Mouse (Mus musculus): Measurements from ENCODE around the gene Col26a1. TPM values are rescaled to one million over a fixed set of nuclear protein-coding genes. Genes with fewer than 3 reads are reported as not detected.
"Not testable (repeated sequence)": the region's sequence is repeated elsewhere in the genome, so short reads cannot be mapped to it uniquely, and the experiment has no call there.

Gene Col26a1
- polyA plus RNA-seq, 1 experiment from 2014 or later: 8.8 TPM

DNA sequence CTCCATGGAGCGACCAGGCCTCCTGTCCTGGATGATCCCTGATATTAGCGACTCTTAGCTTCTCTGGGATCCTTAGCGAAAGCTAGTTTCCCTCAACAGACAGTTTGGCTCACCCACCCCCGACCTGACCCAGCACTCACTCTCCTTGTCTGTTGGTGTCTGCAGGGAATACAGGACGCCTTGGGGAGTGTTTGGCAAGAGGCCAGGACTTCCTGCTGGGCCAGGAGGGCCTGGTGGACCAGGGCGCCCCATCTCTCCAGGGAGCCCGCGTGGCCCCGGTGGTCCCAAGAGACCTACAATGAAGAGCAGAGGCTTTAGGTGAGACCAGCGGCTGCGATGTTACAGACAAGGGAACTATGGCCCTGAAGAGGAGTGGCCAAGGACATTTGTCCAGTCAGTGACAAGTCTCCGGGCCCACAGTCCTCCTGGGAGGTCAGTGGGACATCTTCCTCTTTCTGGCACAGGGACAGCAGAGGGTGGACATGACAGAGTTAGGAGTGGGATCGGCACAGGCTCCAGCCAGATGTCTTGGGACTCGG, 128.9 kb downstream of the Col26a1 start:
- Histone ChIP-seq H3K9me3 (replicated peaks; ENCODE audit: control insufficient read depth, low read length) (no peaks in the 10 kb centered on the region), H3K4me2 (ENCODE audit: low read length) (no peak overlapping the region), H3K9ac (ENCODE audit: low read length) (no peak overlapping the region), H3K27me3 (replicated peaks; ENCODE audit: control insufficient read depth, insufficient read depth, low read length) (no peaks in the 10 kb centered on the region), H3K4me3 (ENCODE audit: low read depth, low read length) (no peak overlapping the region), H3K27ac (ENCODE audit: low read depth, low read length) (no peak overlapping the region), H3K4me1 (ENCODE audit: control insufficient read depth, insufficient read depth, low read length) (no peaks in the 10 kb centered on the region), H3K36me3 (ENCODE audit: control insufficient read depth, insufficient read depth, low read length) (no peaks in the 10 kb centered on the region)
- ATAC-seq: no peak
- WGBS: 70% methylated on average over 14 of the region's 14 CpGs
- no peak for DNase-seq (ENCODE audit: low spot score)

DNA sequence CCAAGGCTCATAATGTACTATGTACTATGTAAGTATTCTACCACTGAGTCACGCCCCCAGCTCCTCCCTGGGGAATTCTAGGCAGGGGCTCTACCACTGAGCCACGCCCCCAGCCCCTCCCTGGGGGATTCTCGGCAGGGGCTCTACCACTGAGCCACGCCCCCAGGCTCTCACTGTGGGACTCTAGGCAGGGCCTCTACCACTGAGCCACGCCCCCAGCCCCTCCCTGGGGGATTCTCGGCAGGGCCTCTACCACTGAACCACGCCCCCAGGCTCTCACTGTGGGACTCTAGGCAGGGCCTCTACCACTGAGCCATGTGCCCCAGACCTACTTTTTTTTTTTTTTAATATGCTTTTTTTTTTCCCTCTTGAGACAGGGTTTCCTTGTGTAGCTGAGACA, 129.8 kb downstream of the Col26a1 start:
- 80% methylated on average over 7 of the region's 7 CpGs for WGBS
- not testable (repeated sequence) for H3K36me3 ChIP-seq (ENCODE audit: control insufficient read depth, insufficient read depth, low read length); H3K4me2 ChIP-seq (ENCODE audit: low read length); DNase-seq (ENCODE audit: low spot score); H3K9me3 ChIP-seq (replicated peaks; ENCODE audit: control insufficient read depth, low read length); ATAC-seq; H3K9ac ChIP-seq (ENCODE audit: low read length); H3K4me3 ChIP-seq (ENCODE audit: low read depth, low read length); H3K4me1 ChIP-seq (ENCODE audit: control insufficient read depth, insufficient read depth, low read length); H3K27me3 ChIP-seq (replicated peaks; ENCODE audit: control insufficient read depth, insufficient read depth, low read length); H3K27ac ChIP-seq (ENCODE audit: low read depth, low read length)

DNA sequence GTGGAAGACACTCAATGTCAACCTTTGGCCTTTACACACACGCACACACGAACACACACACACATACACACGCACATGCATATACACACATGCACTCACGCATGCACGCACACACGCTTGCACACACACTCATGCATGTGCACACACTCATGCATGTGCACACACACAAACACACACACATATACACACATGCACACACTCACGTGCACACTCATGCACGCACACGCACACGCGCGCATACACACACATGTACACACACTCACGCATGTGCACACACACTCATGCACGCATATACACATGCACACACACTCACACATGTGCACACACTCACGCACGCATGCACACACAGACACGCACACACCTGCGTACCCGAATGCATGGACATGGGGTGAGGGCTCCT, 130.9 kb downstream of the Col26a1 start:
- Histone ChIP-seq H3K4me2 (ENCODE audit: low read length) (no peak overlapping the region), H3K27me3 (replicated peaks; ENCODE audit: control insufficient read depth, insufficient read depth, low read length) (no peaks in the 10 kb centered on the region), H3K4me3 (ENCODE audit: low read depth, low read length) (no peak overlapping the region), H3K9me3 (replicated peaks; ENCODE audit: control insufficient read depth, low read length) (no peaks in the 10 kb centered on the region), H3K4me1 (ENCODE audit: control insufficient read depth, insufficient read depth, low read length) (no peaks in the 10 kb centered on the region), H3K27ac (ENCODE audit: low read depth, low read length) (no peak overlapping the region), H3K9ac (ENCODE audit: low read length) (no peak overlapping the region), H3K36me3 (ENCODE audit: control insufficient read depth, insufficient read depth, low read length) (no peaks in the 10 kb centered on the region)
- WGBS: 97% methylated on average over 19 of the region's 19 CpGs
- ATAC-seq (no peak), DNase-seq (ENCODE audit: low spot score) (no peak)

DNA sequence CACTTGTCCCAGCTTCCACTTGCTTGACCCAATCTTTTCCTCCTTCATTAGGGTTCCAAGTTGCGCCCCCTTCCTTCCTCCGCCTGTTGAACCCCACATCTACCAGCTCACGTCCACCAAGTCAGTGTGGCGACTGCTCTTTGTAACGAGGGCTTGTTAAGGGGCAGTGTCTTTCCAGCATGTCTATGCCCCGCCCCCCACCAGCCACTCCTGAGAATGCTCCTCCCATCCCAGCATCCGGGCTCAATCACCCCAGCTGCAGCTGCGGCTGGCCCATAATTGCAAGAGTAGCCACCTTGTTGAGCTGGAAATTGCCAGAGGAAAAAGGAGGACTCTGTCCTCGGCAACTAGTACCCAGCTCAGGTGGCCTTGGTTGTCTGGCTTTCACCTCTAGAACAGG, 136.4 kb downstream of the Col26a1 start:
- Histone ChIP-seq H3K4me1 (ENCODE audit: control insufficient read depth, insufficient read depth, low read length) (no peaks in the 10 kb centered on the region), H3K4me2 (ENCODE audit: low read length) (no peak overlapping the region), H3K36me3 (ENCODE audit: control insufficient read depth, insufficient read depth, low read length) (no peaks in the 10 kb centered on the region), H3K9ac (ENCODE audit: low read length) (no peak overlapping the region), H3K4me3 (ENCODE audit: low read depth, low read length) (no peak overlapping the region), H3K27ac (ENCODE audit: low read depth, low read length) (no peak overlapping the region), H3K27me3 (replicated peaks; ENCODE audit: control insufficient read depth, insufficient read depth, low read length) (no peaks in the 10 kb centered on the region), H3K9me3 (replicated peaks; ENCODE audit: control insufficient read depth, low read length) (no peaks in the 10 kb centered on the region)
- 60% methylated on average over 9 of the region's 9 CpGs for WGBS
- DNase-seq (ENCODE audit: low spot score) (no peak), ATAC-seq (no peak)

DNA sequence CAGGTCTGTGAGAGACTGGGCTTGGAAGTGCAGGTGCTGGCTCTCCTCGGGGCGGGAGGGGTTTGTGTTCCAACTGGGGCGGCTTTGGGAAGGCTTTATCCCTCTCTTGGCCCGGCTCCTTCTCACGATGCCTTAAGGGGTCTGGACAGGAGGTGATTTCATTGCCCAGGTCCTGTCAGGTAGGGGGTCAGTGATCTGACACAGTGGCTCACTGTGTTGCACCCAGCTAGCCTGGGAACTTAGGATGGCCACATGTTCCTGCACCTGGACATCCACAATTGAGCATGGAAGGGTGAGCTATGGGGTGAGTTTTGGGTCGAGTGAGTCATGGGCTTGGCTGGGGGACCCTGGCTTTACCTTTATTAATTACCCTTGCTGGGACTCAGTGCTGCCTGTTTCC, 144.1 kb downstream of the Col26a1 start:
- WGBS: 57% methylated on average over 6 of the region's 6 CpGs
- ATAC-seq: no peak
- Histone ChIP-seq H3K4me3 (ENCODE audit: low read depth, low read length) (no peak overlapping the region), H3K9ac (ENCODE audit: low read length) (no peak overlapping the region), H3K4me2 (ENCODE audit: low read length) (no peak overlapping the region), H3K36me3 (ENCODE audit: control insufficient read depth, insufficient read depth, low read length) (no peaks in the 10 kb centered on the region), H3K4me1 (ENCODE audit: control insufficient read depth, insufficient read depth, low read length) (no peaks in the 10 kb centered on the region), H3K27me3 (replicated peaks; ENCODE audit: control insufficient read depth, insufficient read depth, low read length) (no peaks in the 10 kb centered on the region), H3K9me3 (replicated peaks; ENCODE audit: control insufficient read depth, low read length) (no peaks in the 10 kb centered on the region), H3K27ac (ENCODE audit: low read depth, low read length) (no peak overlapping the region)
- DNase-seq (ENCODE audit: low spot score): no peak

DNA sequence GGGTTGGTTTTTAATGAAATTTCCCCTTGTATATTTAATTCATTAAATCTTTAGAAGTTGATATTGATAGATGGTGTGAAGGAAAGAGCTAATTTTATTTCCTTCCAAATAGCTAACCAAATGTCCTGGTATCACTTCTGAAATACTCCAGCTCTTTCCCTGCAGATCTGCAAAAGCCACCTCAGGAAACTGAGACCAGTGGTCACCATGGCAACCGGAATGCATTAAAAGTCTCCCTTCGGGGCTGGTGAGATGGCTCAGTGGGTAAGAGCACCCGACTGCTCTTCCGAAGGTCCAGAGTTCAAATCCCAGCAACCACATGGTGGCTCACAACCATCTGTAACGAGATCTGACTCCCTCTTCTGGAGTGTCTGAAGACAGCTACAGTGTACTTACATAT, 156.7 kb downstream of the Col26a1 start:
- H3K36me3 ChIP-seq (ENCODE audit: control insufficient read depth, insufficient read depth, low read length); H3K4me1 ChIP-seq (ENCODE audit: control insufficient read depth, insufficient read depth, low read length); H3K27me3 ChIP-seq (replicated peaks; ENCODE audit: control insufficient read depth, insufficient read depth, low read length); H3K9me3 ChIP-seq (replicated peaks; ENCODE audit: control insufficient read depth, low read length); H3K4me2 ChIP-seq (ENCODE audit: low read length); ATAC-seq; H3K27ac ChIP-seq (ENCODE audit: low read depth, low read length); DNase-seq (ENCODE audit: low spot score); H3K4me3 ChIP-seq (ENCODE audit: low read depth, low read length); H3K9ac ChIP-seq (ENCODE audit: low read length): not testable (repeated sequence)
- 88% methylated on average over 4 of the region's 5 CpGs for WGBS

DNA sequence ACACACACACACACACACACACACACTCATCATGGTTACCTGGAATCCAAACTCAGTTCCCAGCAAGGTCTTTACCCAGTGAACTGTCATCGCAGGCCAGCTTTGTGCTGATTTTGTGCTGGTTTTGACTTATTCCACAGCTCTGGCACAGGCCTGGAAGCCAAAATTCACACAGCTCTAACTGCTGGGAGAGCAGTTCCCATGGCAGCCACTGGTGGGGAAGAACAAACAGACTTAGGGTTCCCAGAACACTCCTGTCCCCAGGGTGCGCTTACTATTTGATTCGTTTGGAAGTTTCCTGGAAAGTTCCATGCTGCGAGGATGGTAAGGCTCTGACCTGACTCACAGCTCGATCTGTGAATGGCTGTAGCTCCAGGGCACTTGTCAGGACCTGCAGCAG, 161.4 kb downstream of the Col26a1 start:
- no peak overlapping the region for H3K4me3 ChIP-seq (ENCODE audit: low read depth, low read length)
- H3K27me3 ChIP-seq (replicated peaks; ENCODE audit: control insufficient read depth, insufficient read depth, low read length): 0 out of 2 replicates have a peak, but pooled peaks cover 2% of the 10 kb centered on the region
- no peak overlapping the region for H3K27ac ChIP-seq (ENCODE audit: low read depth, low read length)
- H3K9ac ChIP-seq (ENCODE audit: low read length): no peak overlapping the region; the same call in 1 of the 2 replicates
- 89% methylated on average over 5 of the region's 5 CpGs for WGBS
- no peak for DNase-seq (ENCODE audit: low spot score)
- no peaks in the 10 kb centered on the region for H3K36me3 ChIP-seq (ENCODE audit: control insufficient read depth, insufficient read depth, low read length)
- H3K4me1 ChIP-seq (ENCODE audit: control insufficient read depth, insufficient read depth, low read length): 0 out of 2 replicates have a peak, but pooled peaks cover 2% of the 10 kb centered on the region
- ATAC-seq: no peak
- H3K9me3 ChIP-seq (replicated peaks; ENCODE audit: control insufficient read depth, low read length): no peaks in the 10 kb centered on the region
- H3K4me2 ChIP-seq (ENCODE audit: low read length): no peak overlapping the region

DNA sequence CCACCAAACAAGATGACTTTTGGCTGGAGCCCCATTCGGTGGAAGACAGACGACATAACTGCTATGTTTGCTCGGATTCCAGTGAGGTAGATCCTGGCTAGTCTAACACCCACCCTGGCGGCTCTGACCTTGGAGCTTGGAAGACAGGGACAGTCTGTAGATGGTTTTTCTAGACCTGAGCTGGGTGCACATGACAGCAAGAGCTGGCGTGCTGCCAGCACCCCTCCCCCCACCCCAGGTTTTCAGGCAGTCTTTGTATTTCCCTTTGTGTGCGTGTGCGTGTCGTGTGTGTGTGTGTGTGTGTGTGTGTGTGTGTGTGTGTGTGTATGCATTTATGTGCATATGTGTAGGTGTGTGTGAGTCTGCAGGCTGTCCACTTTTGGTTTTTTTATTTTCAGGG, 164.4 kb downstream of the Col26a1 start:
- no peaks in the 10 kb centered on the region for H3K9me3 ChIP-seq (replicated peaks; ENCODE audit: control insufficient read depth, low read length)
- 0 out of 2 replicates have a peak, but pooled peaks cover 2% of the 10 kb centered on the region for H3K27me3 ChIP-seq (replicated peaks; ENCODE audit: control insufficient read depth, insufficient read depth, low read length)
- H3K4me2 ChIP-seq (ENCODE audit: low read length): no peak overlapping the region
- no peaks in the 10 kb centered on the region for H3K36me3 ChIP-seq (ENCODE audit: control insufficient read depth, insufficient read depth, low read length)
- ATAC-seq: no peak
- no peak overlapping the region for H3K9ac ChIP-seq (ENCODE audit: low read length)
- peak; percentile 24 for DNase-seq (ENCODE audit: low spot score)
- 70% methylated on average over 8 of the region's 8 CpGs for WGBS
- H3K4me1 ChIP-seq (ENCODE audit: control insufficient read depth, insufficient read depth, low read length): peaks cover 9% of the 10 kb centered on the region
- H3K27ac ChIP-seq (ENCODE audit: low read depth, low read length): no peak overlapping the region
- no peak overlapping the region for H3K4me3 ChIP-seq (ENCODE audit: low read depth, low read length)

DNA sequence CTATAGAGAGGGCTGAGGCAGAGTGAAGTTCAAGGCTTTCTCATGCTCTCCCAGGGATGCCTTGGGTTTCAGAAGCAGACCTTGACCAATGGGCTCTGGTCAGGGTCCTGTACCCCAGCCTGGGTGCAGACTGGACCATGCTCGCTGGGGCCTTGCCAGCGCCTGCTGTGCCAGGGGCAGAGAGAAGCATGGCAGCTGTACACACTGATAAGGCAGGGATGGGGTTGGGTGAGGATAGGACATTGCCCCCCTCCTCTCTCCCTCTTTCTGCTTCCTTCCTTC, 165.5 kb downstream of the Col26a1 start:
- 0 out of 2 replicates have a peak, but pooled peaks cover 2% of the 10 kb centered on the region for H3K27me3 ChIP-seq (replicated peaks; ENCODE audit: control insufficient read depth, insufficient read depth, low read length)
- no peaks in the 10 kb centered on the region for H3K9me3 ChIP-seq (replicated peaks; ENCODE audit: control insufficient read depth, low read length)
- no peaks in the 10 kb centered on the region for H3K36me3 ChIP-seq (ENCODE audit: control insufficient read depth, insufficient read depth, low read length)
- no peak overlapping the region for H3K27ac ChIP-seq (ENCODE audit: low read depth, low read length)
- ATAC-seq (no peak), DNase-seq (ENCODE audit: low spot score) (no peak)
- WGBS: 81% methylated on average over 2 of the region's 2 CpGs
- no peak overlapping the region for H3K4me3 ChIP-seq (ENCODE audit: low read depth, low read length)
- H3K9ac ChIP-seq (ENCODE audit: low read length): no peak overlapping the region
- no peak overlapping the region for H3K4me2 ChIP-seq (ENCODE audit: low read length)
- peaks cover 9% of the 10 kb centered on the region for H3K4me1 ChIP-seq (ENCODE audit: control insufficient read depth, insufficient read depth, low read length)

Measured in forebrain, embryonic 14.5 days (tissue).